Mouse (Mus musculus) lung, postnatal 4 days (tissue): ENCODE measurements around the gene Krt28.

Experiments
- DNase-seq, 2 experiments: peaks; one replicate each; pipeline ENCODE4 v3.0.0; 2021

Krt28 gene

DNA sequence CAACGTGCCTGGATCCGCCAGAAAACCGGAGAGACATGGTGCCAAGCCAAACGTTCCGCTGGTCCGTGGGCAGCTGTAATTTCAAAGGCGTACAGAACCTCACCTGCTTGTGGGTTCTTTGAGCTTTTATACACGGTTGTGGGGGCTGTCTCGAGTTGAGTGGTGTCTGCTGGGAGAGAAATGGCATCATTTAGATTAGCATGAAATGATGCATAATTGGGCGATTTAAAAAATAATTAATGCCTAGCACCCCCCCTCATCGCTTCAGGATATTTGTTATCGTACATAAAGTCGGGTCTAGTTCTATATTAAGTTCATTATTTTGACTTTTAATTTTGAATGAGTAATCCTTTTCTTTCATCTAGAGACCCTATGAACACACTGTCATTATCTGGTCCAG, at the start of gene Krt28:
Gene Krt28 (minus strand): TSS at position 101 of the 400 bp plus-strand sequence.
- DNase-seq, result no peak

DNA sequence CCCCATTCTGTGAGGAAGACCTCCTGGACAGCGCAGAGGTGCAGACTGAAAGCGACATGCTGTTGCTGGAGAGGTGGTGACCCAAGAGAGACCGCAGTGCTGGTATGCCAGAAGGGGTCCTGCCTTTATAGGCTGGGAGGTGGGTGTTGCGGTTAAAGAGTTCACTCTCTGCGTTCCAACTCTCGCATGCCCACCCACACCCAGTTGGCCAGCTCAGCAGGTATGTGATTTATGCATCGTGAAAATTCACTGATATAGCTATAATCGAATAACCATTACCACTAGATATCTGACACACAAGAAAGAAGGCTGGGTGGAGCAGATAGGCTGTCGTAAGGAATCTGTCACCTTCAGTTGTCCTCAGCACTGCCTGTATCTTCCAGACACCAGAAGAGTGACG, 47.5 kb upstream of the Krt28 start, which contains the start of gene Krt12:
Gene Krt12 (minus strand): TSS at position 101 of the 400 bp plus-strand sequence.
- DNase-seq, result no peak

DNA sequence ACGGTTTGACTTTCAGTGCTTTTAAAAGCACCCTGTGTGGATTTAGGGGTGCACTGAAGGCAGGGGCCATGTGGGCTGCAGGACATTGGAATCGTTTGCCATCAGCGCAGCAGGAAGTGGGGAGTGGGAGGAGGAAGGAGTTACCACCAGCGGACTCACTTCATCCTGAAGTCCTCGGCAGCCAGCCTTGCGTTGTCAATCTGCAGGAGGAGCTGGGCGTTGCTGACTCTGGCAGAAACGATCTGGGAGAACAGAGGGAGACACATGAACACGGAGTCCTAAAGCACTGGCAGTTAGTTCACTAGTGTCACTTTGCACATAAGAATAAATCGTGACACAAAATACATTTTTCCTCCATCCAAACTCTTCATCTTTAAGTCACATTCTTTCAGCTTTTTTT, 45.9 kb upstream of the Krt28 start:
- no peak for DNase-seq

DNA sequence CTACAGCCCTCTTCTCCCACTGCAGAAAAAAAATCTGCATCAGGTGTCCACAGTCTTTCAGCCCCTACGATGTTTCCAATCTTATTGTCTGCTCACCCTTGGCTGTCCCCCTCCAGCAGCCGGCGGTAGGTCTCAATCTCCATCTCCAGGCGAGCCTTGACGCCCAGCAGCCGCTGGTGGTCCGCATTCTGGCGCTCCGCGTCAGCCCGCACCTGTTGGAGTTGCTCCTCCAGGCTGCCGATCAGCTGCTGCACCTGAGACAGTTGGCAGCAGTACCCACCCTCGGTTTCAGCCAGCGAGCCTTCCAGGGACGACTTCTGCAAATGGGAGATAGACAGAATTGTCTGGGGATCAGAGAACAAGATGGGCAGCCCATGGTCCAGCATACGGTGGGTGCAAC, 43.1 kb upstream of the Krt28 start:
- no peak for DNase-seq

DNA sequence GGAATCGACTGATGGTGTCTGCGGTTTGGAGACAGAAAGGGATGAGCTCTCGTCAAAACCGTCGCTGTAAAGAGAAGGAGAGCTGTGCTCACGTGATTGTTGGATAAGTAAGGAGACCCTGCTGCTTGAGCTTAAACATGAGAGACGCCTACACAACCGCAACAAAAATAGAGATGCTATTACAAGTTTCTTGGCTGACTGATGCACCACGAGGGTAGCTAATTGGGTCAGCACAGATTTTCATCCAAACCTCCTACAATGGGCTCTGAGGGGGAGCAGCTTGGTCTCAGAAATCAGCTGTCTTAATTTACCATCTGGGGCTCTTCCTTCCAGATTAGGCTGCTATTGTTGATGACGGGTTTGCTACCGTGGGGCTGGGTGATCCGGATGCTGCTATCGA, 42.2 kb upstream of the Krt28 start:
- DNase-seq, result no peak

DNA sequence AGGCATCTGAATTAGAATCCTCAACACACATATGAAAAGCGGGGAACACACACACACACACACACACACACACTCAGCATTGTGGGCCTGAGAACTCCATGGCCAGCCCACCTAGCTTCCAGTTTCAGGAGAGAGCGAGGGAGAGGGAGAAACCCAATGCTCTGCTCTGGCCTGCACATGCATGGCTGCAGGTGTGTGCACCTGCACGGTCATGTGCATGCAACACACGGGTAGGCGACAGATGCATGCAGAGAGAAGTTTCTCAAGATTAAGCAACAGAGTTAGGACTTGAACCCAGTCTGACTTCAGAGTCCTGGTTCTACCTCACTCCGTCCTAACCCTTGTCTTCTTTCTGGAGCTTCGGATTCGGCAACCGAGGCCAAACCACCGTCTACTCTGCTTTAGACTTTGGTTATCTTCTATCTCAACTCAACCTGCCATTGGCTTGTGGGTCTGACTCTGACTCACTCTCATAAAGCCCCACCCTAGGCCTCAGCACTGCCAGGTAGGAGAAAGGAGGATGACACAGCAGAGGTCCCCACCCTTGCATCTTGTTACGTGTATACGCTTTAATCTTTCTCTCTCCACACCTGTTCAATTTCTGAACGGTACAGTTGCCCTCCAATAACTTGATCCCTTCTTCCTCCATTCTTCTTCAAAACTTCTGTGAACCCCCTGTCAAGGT, 39.9 kb upstream of the Krt28 start:
- DNase-seq, result no peak

DNA sequence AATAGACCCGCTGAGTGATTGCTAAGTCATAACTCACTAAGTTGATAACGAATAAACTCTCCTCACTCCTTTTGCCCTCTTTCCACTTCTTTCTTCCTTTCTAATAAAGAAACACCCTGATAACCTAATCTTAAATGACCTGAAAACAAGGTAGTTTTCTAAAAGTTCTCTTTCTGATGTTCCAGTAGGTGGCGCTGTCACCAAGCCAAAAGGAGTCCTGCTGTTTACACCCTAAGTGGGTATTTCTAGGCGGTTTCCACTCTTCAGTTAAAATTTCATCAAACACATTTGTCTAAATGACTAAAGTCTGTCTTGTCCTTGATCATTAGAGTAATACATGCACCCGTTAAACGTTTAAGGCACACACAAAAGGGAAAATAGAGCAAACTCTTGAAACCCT, 38.5 kb upstream of the Krt28 start:
- DNase-seq, result peak in 1 of 2 experiments; percentile 21

DNA sequence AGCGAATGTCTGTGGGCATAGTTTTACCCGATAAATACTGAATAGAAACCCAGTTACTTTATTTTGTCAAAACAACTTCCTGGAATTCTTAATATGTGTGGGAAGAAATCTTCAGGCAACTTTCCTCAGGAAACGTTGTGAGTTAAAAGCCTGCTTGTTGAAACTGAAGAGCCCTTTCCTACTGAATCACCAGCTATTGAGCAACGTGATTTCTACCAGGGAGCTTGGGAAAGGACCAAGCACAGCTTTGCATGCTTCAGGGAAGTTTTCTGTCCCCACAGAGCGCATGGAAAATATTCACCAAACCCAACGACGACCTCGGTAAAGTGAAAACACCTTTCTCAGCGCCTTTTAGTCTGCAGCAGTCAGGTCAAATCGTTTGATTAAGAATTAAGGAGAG, 31.5 kb upstream of the Krt28 start:
- DNase-seq, result peak in 1 of 2 experiments; percentile 9

DNA sequence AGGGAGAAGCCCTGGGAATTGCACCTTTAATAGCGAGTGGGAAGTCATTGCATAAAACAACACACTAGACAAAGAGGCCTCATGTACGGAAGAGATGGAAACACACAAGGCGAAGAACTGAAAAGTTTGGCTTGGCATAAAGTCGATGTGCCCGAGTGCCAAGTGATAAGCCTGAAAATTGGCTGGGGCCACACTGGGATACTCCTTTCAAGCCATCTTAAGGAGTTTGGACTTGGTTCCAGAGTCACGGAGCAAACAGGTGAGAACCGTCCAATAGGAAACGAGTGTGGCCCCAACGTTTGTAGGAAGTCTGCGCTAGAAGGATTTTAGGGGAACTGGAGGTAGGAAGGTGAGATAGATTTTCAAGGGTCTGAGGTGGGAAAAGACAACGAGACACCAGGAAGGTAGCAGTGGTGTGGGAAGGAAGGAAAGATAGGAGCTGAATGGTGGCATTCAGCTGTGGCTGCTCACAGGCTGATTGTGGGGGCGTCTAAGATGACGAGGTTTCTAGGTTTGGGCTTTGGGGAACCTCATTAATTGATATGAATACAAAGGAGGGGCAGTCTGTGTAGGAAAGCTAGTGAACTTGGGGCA, 25.4 kb upstream of the Krt28 start:
- no peak for DNase-seq

DNA sequence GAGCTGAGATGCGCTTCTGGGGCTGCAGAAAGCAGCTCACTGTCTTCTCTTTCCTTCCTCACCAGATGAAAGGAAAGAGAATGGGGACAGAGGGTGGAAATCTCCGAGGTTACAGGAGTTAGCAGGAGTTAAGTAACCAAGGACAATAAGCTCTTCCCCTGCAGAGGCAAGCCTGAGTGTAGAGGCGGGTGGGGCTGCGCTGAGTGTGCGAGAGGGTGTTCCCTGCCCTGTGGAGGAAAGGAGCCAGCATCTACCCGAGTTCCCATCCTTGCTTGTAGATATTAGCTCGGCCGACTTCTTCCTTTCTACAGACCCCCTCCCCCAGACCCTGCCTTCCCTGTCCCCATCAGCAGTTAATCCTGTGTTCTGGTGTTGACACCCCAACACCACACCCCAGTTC, 24.1 kb upstream of the Krt28 start:
- no peak for DNase-seq

DNA sequence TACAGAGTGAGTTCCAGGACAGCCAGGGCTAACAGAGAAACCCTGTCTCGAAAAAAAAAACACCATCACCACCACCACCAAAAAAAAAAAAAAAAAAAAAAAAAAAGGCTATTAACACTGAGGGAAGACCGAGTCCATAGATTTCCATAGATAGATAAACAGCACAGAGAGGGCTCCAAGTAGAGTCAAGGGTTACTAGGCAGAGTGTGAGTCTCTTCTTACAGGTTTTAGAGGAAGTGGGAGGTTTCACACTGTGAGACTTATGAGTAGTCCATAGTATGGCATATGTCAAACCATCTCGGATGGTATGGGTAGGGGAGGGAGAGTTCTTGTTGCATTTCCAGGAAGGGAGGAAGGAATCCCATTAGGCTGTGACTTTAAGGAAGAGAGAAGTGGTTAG, 23.4 kb upstream of the Krt28 start:
- no peak for DNase-seq

DNA sequence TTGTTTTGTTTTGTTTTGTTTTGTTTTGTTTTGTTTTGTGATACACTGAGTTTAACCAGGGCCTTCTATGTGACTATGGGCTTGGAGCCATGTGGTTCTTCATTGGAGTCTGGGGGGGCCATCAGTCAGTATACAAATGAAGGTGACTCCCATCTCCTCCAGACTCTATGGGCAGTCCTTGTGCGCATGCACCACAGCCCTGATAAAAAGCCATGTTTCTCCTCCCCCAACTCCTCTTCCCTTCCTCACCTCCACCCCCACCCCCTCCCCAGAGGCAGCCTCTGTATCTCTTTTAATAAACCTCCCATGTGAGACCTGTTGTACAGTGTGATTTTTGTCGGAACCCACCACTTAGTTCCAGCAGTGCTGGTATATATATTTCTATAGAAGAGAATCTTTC, 22.0 kb upstream of the Krt28 start:
- no peak for DNase-seq

DNA sequence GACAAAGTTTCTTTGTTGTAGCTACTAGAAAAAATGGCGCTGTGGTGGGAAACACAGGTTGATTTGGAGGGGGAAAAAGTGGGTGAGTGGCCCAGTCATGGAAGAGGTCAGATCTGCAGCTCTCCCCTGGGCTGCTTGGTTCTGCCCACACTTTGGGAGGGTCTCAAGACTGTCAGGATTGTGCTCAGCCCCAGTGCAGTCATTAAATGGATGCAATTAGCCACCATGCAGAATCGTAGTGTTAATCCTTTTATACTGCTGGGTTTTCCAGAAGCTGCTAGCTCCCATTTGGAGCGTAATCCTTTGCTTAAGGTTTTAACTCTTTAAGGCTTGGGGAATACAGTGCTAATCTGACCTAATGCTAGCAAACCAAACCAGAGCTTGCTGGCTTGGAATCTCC, 21.3 kb upstream of the Krt28 start:
- no peak for DNase-seq

DNA sequence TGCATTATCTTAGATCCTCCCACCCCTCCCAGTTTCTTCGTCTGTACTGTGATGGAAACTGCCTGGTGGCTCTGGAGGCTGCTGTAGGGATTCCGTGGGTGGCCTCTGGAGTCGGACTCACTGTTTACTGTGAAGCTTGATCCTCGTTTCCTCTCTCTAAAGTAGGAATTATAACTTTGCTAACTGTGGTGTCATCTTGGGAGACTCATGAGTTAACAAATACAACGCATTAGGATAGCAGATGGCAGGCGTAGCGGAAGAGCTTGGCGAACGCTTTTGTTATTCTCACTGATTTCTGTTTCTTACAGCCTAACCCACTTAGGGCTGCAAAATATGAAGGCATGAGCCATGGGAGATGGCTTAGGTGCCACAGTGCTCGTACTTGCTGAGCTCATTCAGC, 17.8 kb upstream of the Krt28 start:
- no peak for DNase-seq

DNA sequence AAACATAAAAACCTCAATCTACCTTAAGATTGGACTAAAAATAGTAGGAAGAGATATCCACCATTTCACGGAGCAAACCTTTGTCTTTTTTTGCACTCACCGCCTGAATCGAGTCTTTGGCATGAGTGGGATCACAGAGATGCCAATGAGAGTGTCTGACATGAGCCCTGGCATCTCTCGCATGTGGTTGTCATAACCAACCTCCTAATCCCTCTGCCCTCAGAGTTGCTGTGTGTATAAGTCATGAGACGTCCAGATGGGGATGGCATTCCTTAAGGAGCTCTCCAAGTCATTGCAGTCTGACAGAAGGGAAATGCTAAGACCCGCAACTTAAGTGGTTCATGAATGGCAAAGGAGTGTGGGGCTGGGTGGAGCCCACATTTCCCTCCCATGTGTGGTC, 16.7 kb upstream of the Krt28 start:
- DNase-seq, result no peak

DNA sequence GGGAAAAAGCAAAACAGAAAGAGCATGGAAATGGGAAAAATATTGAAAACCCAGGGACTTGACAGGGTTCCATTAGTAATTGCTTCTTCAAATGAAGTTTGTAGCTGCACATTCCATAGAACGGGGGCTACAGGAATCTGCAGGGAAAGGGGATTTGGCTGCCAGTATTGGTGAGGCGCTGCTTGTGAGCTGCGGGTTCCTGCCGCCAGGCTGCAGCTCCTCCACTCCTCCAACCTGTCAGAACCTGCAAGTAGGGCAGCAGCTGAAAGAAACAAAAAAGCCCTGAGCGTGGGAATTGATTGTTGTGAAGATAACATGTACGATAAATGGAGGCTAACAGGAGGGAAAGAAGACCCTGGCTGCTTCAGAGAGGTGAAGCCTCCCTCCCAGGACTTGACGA, 16.2 kb upstream of the Krt28 start:
- no peak for DNase-seq

DNA sequence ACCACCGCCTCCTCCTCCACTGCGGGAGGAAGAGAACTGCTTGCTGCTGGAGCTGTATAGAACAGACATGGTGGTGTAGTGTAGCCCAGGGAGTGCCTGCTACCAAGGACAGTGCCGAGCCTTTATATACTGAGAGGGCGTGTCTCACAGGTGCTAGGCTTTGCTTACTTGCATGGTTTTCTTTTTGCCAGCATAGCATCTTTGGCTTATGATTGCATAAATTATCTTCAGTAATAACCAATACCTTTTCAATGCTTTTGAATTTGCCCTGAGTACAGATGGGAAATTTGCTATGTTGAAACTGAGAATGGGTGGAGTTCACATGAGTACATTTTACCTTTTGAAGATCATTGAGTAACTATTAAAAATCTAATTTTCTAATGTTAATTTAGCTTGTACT, 14.6 kb upstream of the Krt28 start, which contains the start of gene Krt10:
Gene Krt10 (minus strand): TSS at position 101 of the 400 bp plus-strand sequence.
- no peak for DNase-seq

DNA sequence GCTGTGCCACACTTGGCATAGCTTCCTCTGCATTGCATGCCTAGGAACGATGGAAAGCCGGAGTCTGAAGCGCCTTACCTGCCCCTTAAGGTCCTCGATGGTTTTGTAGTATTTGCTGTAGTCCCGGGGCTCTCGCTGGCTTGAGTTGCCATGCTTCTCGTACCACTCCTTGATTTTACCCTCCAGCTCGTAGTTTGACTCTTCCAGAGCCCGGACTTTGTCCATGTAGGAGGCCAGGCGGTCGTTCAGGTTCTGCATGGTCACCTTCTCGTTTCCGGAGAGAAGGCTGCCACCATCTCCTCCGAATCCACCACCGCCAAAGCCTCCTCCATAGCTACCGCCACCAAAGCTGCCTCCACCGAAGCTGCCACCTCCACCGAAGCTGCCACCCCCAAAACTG, 14.0 kb upstream of the Krt28 start:
- no peak for DNase-seq

DNA sequence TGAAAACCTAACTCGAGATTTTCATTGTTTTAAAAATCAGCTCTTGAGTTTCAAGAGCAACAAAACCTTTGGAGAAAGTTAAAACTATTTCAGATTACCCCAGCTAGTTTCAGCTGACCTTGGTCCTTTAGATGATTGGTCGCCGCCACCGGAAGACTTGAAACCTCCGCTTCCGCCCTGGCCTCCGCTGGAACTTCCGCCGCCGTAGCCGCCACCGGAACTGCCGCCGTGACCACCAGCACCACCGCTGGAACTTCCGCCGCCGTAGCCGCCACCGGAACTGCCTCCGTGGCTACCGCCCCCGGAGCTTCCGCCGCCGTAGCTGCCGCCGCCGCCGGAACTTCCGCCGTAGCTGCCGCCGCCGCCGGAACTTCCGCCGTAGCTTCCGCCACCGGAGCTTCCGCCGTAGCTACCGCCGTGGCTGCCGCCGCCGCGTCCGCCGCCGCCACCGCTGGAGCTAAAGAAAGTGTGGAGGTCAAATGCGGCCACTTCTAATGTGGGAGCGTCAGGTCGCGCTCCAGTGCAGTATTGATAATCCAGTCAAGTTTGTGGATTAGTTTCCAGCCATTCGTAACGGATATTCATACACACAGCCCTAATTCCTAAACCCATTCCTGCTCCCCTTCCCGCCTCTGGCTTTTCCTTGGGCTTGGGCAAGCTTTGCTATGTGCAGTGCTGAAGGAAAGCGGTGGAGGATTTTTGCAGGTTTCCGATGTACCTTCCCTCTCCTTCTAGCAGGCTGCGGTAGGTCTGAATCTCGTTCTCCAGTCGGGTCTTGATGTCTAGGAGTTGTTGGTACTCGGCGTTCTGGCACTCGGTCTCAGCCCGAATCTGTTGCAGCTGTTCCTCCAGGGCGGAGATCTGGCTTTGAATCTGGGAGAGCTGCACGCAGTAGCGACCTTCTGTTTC, 11.4 kb upstream of the Krt28 start:
- peak; percentile 92 to 96 for DNase-seq

DNA sequence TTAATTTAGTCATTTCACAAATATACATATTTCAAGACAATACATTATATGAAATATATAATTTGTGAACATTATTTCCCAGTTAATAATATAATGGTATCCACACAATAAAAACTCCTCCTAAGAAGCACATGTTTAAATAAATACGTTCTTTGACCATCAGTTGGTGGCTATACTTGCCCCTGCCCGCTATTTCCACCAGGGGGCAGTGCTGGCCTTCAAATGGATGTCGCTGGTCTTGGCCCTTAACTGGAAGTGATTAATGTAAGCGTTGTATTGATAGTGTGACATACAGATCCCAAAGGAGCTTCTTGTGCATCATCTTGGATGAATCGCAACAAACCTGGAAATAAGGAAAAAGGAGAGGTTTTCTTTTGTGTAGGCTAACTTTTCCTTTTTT, 4.9 kb upstream of the Krt28 start:
- peak; percentile 67 to 79 for DNase-seq

DNA sequence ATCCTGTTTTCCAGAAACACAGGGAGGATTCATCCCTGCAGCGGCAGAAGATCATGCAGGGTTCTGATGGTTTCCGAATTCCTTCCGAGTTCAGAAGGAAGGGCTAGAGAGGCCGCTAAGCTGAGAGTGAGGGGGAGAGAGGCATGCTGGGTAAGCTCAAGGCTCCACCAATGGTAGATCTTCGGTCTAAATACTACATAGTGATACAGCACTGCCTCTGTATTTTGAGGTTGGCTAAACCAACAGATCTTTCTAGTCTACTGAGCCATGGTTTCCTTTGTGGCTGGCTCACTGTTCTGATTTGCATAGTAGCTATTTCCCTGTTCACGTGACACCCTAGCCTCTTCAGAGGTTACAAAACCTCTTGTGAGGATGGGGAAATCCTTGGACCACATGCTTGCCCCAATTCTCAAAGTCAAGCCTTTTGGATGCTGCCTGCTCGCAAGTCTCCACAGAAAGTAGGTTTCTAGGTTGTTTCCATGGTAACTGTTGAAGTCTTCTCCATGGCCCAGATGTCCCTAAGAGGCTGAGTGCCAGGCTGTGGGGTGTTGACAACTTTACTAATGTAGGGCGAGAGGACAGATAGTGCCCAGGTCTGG, 4.8 kb downstream of the Krt28 start:
- no peak for DNase-seq

DNA sequence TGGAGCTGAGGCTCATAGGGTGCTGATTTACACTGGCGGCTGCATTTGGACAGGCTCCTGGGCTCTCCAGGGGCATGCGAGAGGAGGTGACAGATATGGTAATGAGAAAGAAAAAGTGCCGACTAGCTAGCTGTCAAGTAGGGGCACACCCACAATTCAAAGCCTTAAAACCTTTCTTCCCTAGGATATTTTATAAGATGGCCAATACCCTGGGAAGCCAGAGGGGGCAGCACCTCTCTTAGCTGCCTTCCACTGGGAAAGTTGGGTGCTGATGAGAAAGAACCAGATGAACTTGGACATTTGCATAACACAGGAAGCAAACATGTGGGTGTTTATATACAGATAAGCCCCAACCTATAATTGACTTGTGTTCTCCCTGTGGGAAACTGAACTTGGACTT, 5.5 kb downstream of the Krt28 start:
- DNase-seq, result no peak

DNA sequence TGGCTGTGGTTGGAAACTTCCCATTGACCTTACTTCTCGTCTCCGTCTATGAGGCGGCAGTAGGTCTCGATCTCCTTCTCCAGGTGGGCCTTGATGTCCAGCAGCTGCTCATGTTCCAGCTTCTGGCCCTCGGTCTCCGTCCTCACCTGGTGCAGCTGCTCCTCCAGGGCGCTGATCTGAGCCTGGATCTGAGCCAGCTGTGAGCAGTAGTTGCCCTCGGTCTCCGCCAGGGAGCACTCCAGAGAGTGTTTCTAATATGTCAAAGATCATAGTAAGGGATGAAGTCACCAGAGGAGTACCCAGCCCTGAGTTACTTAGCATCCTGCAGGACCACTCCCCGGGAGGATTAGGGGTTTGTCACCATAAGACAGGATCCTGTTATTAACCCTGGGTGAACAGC, 7.9 kb downstream of the Krt28 start:
- peak in 1 of 2 experiments; percentile 25 for DNase-seq
